Mouse (Mus musculus) heart, adult 2 months (tissue): Measurements from ENCODE around the gene Psma4.

ENCODE experiments used
- CTCF ChIP-seq: fragments of 200-600 bp; IDR thresholded peaks from 2 replicates; pipeline ENCODE4 v1.8.1; 2022; ENCODE audit warnings: antibody characterized with exemption, mild to moderate bottlenecking, moderate library complexity
- POLR2A ChIP-seq: fragments of 200-500 bp; IDR thresholded peaks from 2 replicates; pipeline ENCODE4 v1.6.1; 2011; ENCODE audit warnings: mild to moderate bottlenecking, low read depth, low read length, control low read depth; ENCODE audit not compliant: insufficient read depth

- TF ChIP-seq CTCF = no peak
- no peak for TF ChIP-seq POLR2A
Observed at GRCm38 (mm10) chr9:54961059-54961458, 10.5 kb downstream of the Psma4 start.
